Mouse (Mus musculus) cerebellum, postnatal 14 days (tissue): ENCODE measurements at regions not wholly inside any gene's neighbourhood (a gene's known extent, or its start where the extent isn't known, plus 50 kb on each side); places are given as distances from the start of the nearest gene placed in this dataset.

ENCODE experiments used
- DNase-seq, 2 experiments: peaks; one replicate each; pipeline ENCODE4 v3.0.0; 2021; ENCODE audit warnings: mixed read lengths in 2 of 2

GRCm38 (mm10) chr3:25240196-25240595 lies 96.1 kb upstream of the Naaladl2 start:
- DNase-seq = peak; percentile 27 to 70

GRCm38 (mm10) chr3:25220601-25221000 lies 76.5 kb upstream of the Naaladl2 start:
- no peak for DNase-seq

GRCm38 (mm10) chr3:25208041-25208685 lies 64.1 kb upstream of the Naaladl2 start:
- peak; percentile 97 to 98 for DNase-seq
